Mouse (Mus musculus): ENCODE results near the gene Htra3. TPM values are rescaled to one million over a fixed set of nuclear protein-coding genes. Genes with fewer than 3 reads are reported as not detected.

Htra3 gene
- 22.4 and 24.6 TPM in 2 replicates for polyA plus RNA-seq (2015; fragmentation: Nextera tagmentation; extraction: Ambion mirVana)

- peak within 1 kb of the TSS; percentile 60 for H3K4me2 ChIP-seq (ENCODE audit: low read length)
- 12% methylated on average over 38 of the region's 42 CpGs for WGBS
- H3K9ac ChIP-seq (ENCODE audit: low read depth, low read length), result peak within 1 kb of the TSS; percentile 43
- TF ChIP-seq CTCF (IDR thresholded peaks at IDR 0.05; ENCODE audit: low read depth), result no peak
- no peak within 1 kb of the TSS for H3K27ac ChIP-seq
- DNase-seq (ENCODE audit: low spot score) (peak; percentile 20), ATAC-seq (replicated peaks; ENCODE audit: low FRiP score, low read depth) (peak; percentile 50; the same call in 1 of the 2 replicates)
- 0 out of 2 replicates have a peak, but pooled peaks cover 10% of the 10 kb centered on the region for H3K27me3 ChIP-seq (ENCODE audit: insufficient read depth, low read length)
- no peaks in the 10 kb centered on the region for H3K36me3 ChIP-seq (ENCODE audit: insufficient read depth, low read length)
- H3K4me3 ChIP-seq (replicated peaks; ENCODE audit: low read depth, low read length), result peak within 1 kb of the TSS; percentile 42
- H3K4me1 ChIP-seq (replicated peaks; ENCODE audit: insufficient read depth, low read length), result peaks cover 7% of the 10 kb centered on the region; the same call in 1 of the 2 replicates
- H3K9me3 ChIP-seq (replicated peaks; ENCODE audit: low read length), result no peaks in the 10 kb centered on the region
Observed at GRCm38 (mm10) chr5:35679256-35680155, at the start of gene Htra3. Htra3 (minus strand) TSS chr5:35679782.

- no peaks in the 10 kb centered on the region for H3K9me3 ChIP-seq (replicated peaks; ENCODE audit: low read length)
- DNase-seq (ENCODE audit: low spot score), result peak; percentile 89
- peak overlapping the region; percentile 22 for H3K4me3 ChIP-seq (replicated peaks; ENCODE audit: low read depth, low read length)
- H3K27me3 ChIP-seq (ENCODE audit: insufficient read depth, low read length), result no peaks in the 10 kb centered on the region
- peak overlapping the region; percentile 43; the same call in 1 of the 2 replicates for H3K9ac ChIP-seq (ENCODE audit: low read depth, low read length)
- peak; percentile 45 for TF ChIP-seq CTCF (IDR thresholded peaks at IDR 0.05; ENCODE audit: low read depth)
- H3K4me1 ChIP-seq (replicated peaks; ENCODE audit: insufficient read depth, low read length), result peaks cover 9% of the 10 kb centered on the region; the same call in 1 of the 2 replicates
- peak overlapping the region; percentile 54 for H3K4me2 ChIP-seq (ENCODE audit: low read length)
- H3K27ac ChIP-seq, result peak overlapping the region; percentile 94
- no peaks in the 10 kb centered on the region for H3K36me3 ChIP-seq (ENCODE audit: insufficient read depth, low read length)
- 21% methylated on average over 11 of the region's 11 CpGs for WGBS
- peak; percentile 98 for ATAC-seq (replicated peaks; ENCODE audit: low FRiP score, low read depth)
Observed at GRCm38 (mm10) chr5:35728957-35729460, 49.4 kb upstream of the Htra3 start.

GRCm38 (mm10) chr5:35728344-35728956 lies 48.9 kb upstream of the Htra3 start:
- 55% methylated on average over 12 of the region's 12 CpGs for WGBS
- H3K4me3 ChIP-seq (replicated peaks; ENCODE audit: low read depth, low read length), result peak overlapping the region; percentile 22

GRCm38 (mm10) chr5:35727447-35727846 lies 47.9 kb upstream of the Htra3 start:
- ATAC-seq (replicated peaks; ENCODE audit: low FRiP score, low read depth), result no peak
- Histone ChIP-seq H3K9ac (ENCODE audit: low read depth, low read length) (no peak overlapping the region), H3K9me3 (replicated peaks; ENCODE audit: low read length) (no peaks in the 10 kb centered on the region), H3K4me1 (replicated peaks; ENCODE audit: insufficient read depth, low read length) (peaks cover 12% of the 10 kb centered on the region), H3K4me2 (ENCODE audit: low read length) (peak overlapping the region; percentile 54), H3K4me3 (replicated peaks; ENCODE audit: low read depth, low read length) (peak overlapping the region; percentile 22; the same call in 1 of the 2 replicates), H3K27me3 (ENCODE audit: insufficient read depth, low read length) (no peaks in the 10 kb centered on the region), H3K27ac (no peak overlapping the region), H3K36me3 (ENCODE audit: insufficient read depth, low read length) (no peaks in the 10 kb centered on the region)
- WGBS, result 84% methylated on average over 5 of the region's 5 CpGs
- TF ChIP-seq CTCF (IDR thresholded peaks at IDR 0.05; ENCODE audit: low read depth), result peak; percentile 52; the same call in 1 of the 2 replicates
- no peak for DNase-seq (ENCODE audit: low spot score)

More at GRCm38 (mm10) chr5:35728344-35728956, 48.9 kb upstream of the Htra3 start:
- Histone ChIP-seq H3K27ac (peak overlapping the region; percentile 94), H3K27me3 (ENCODE audit: insufficient read depth, low read length) (no peaks in the 10 kb centered on the region), H3K9ac (ENCODE audit: low read depth, low read length) (peak overlapping the region; percentile 43; the same call in 1 of the 2 replicates), H3K4me1 (replicated peaks; ENCODE audit: insufficient read depth, low read length) (peaks cover 9% of the 10 kb centered on the region; the same call in 1 of the 2 replicates), H3K4me2 (ENCODE audit: low read length) (peak overlapping the region; percentile 54), H3K36me3 (ENCODE audit: insufficient read depth, low read length) (no peaks in the 10 kb centered on the region), H3K9me3 (replicated peaks; ENCODE audit: low read length) (no peaks in the 10 kb centered on the region)
- DNase-seq (ENCODE audit: low spot score) (no peak), ATAC-seq (replicated peaks; ENCODE audit: low FRiP score, low read depth) (no peak)
- TF ChIP-seq CTCF (IDR thresholded peaks at IDR 0.05; ENCODE audit: low read depth), result no peak

- DNase-seq (ENCODE audit: low spot score), result no peak
- H3K36me3 ChIP-seq (ENCODE audit: insufficient read depth, low read length), result no peaks in the 10 kb centered on the region; the same call in 1 of the 2 replicates
- H3K4me2 ChIP-seq (ENCODE audit: low read length), result peak overlapping the region; percentile 54; the same call in 1 of the 2 replicates
- no peaks in the 10 kb centered on the region for H3K9me3 ChIP-seq (replicated peaks; ENCODE audit: low read length)
- H3K4me3 ChIP-seq (replicated peaks; ENCODE audit: low read depth, low read length), result no peak overlapping the region
- H3K27me3 ChIP-seq (ENCODE audit: insufficient read depth, low read length), result no peaks in the 10 kb centered on the region
- H3K9ac ChIP-seq (ENCODE audit: low read depth, low read length), result 0 out of 2 replicates have a peak overlapping the region, but pooled peaks have one; percentile 23
- ATAC-seq (replicated peaks; ENCODE audit: low FRiP score, low read depth), result no peak
- H3K27ac ChIP-seq, result no peak overlapping the region
- H3K4me1 ChIP-seq (replicated peaks; ENCODE audit: insufficient read depth, low read length), result peaks cover 13% of the 10 kb centered on the region
- WGBS, result 83% methylated on average over 3 of the region's 3 CpGs
- no peak for TF ChIP-seq CTCF (IDR thresholded peaks at IDR 0.05; ENCODE audit: low read depth)
Observed at GRCm38 (mm10) chr5:35725840-35726239, 46.3 kb upstream of the Htra3 start.

- Histone ChIP-seq H3K9me3 (replicated peaks; ENCODE audit: low read length) (no peaks in the 10 kb centered on the region), H3K4me1 (replicated peaks; ENCODE audit: insufficient read depth, low read length) (peaks cover 6% of the 10 kb centered on the region), H3K27me3 (ENCODE audit: insufficient read depth, low read length) (no peaks in the 10 kb centered on the region), H3K9ac (ENCODE audit: low read depth, low read length) (no peak overlapping the region), H3K36me3 (ENCODE audit: insufficient read depth, low read length) (no peaks in the 10 kb centered on the region; the same call in 1 of the 2 replicates), H3K27ac (no peak overlapping the region), H3K4me3 (replicated peaks; ENCODE audit: low read depth, low read length) (no peak overlapping the region), H3K4me2 (ENCODE audit: low read length) (no peak overlapping the region)
- no peak for ATAC-seq (replicated peaks; ENCODE audit: low FRiP score, low read depth)
- no peak for DNase-seq (ENCODE audit: low spot score)
- no peak for TF ChIP-seq CTCF (IDR thresholded peaks at IDR 0.05; ENCODE audit: low read depth)
- WGBS, result 74% methylated on average over 5 of the region's 5 CpGs
Observed at GRCm38 (mm10) chr5:35723900-35724299, 44.3 kb upstream of the Htra3 start.

Data from kidney, postnatal 0 days (tissue).